Mouse (Mus musculus): ENCODE data around the gene Rpl22l1. TPM values are rescaled to one million over a fixed set of nuclear protein-coding genes. Genes with fewer than 3 reads are reported as not detected.

The Rpl22l1 gene
- polyA plus RNA-seq, 1 experiment from 2014 or later = 480 TPM

DNA sequence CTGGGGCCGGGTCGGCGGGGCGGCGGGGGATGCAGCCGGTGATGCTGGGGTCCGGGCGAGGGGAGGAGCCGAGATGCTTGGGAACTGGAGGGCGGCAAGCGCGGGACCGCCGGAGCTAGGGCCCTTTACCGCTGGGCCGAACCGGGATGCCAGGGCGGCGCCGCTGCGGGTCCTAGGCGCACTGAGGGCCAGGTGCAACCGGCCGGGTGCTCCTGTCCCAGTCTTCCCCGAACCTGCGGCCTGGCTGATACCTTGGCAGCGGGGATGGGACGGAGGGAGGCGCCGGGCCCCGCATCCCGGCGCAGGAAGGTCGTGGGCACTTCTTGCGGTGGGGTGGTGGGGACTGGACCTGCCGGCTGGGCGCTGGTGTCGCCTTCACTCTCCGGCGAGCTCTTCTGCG is 23.8 kb upstream of the Rpl22l1 start:
- Histone ChIP-seq H3K4me2 (peak overlapping the region; percentile 93), H3K9me3 (no peaks in the 10 kb centered on the region), H3K9ac (replicated peaks) (peak overlapping the region; percentile 83), H3K36me3 (no peaks in the 10 kb centered on the region), H3K4me3 (replicated peaks) (peak overlapping the region; percentile 82), H3K27me3 (no peaks in the 10 kb centered on the region), H3K4me1 (replicated peaks) (peaks cover 5% of the 10 kb centered on the region), H3K27ac (no peak overlapping the region)
- no peak; the same call in 1 of the 2 replicates for ATAC-seq (ENCODE audit: insufficient number of reproducible peaks, insufficient read depth, low FRiP score, low TSS enrichment, low read depth)
- 1% methylated on average over 40 of the region's 41 CpGs for WGBS

DNA sequence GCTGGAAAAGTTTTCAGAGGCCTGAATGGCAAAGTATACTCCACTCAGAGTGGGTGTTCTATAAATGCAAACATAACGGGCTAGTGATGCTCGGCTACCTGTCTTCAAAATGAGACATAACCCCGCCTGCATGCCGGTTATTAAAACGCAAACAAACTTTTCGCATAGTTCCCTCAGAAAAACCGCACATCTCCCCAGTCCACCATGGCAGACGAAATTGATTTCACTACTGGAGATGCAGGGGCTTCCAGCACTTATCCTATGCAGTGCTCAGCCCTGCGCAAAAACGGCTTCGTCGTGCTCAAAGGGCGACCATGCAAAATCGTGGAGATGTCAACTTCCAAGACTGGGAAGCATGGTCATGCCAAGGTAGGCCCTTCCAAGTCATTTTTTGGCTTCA is 23.4 kb upstream of the Rpl22l1 start:
- Histone ChIP-seq H3K4me1 (replicated peaks) (peaks cover 5% of the 10 kb centered on the region), H3K9ac (replicated peaks) (peak overlapping the region; percentile 83), H3K9me3 (no peaks in the 10 kb centered on the region), H3K4me2 (peak overlapping the region; percentile 93), H3K27ac (no peak overlapping the region), H3K36me3 (no peaks in the 10 kb centered on the region), H3K27me3 (no peaks in the 10 kb centered on the region), H3K4me3 (replicated peaks) (peak overlapping the region; percentile 82)
- 16% methylated on average over 14 of the region's 14 CpGs for WGBS
- no peak; the same call in 1 of the 2 replicates for ATAC-seq (ENCODE audit: insufficient number of reproducible peaks, insufficient read depth, low FRiP score, low TSS enrichment, low read depth)

DNA sequence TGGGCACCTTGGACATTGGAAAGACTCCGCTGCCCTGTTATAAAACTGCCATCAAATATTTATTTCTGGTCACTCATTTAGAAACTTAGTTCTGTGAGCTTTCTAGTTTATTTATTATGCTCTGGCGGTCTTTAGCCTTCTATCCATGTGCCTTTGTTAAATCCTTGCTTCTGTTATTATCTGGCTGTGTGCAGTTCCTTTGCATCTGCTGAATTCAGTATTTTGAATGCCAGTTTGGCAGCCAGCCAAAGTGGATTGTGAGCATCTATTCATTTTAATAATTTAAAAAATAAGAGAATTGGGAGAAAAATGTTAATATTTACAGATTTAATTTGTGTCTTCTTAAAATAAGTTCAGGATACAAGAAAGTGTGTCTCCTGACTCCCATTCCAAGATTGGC is 21.1 kb upstream of the Rpl22l1 start:
- H3K4me1 ChIP-seq (replicated peaks) = peaks cover 5% of the 10 kb centered on the region
- WGBS = 90% methylated on average over 2 of the region's 2 CpGs
- H3K27me3 ChIP-seq = no peaks in the 10 kb centered on the region
- no peak overlapping the region for H3K4me3 ChIP-seq (replicated peaks)
- H3K9ac ChIP-seq (replicated peaks) = no peak overlapping the region
- no peak for ATAC-seq (ENCODE audit: insufficient number of reproducible peaks, insufficient read depth, low FRiP score, low TSS enrichment, low read depth)
- no peaks in the 10 kb centered on the region for H3K9me3 ChIP-seq
- H3K36me3 ChIP-seq = peaks cover 9% of the 10 kb centered on the region; the same call in 1 of the 2 replicates
- no peak overlapping the region for H3K4me2 ChIP-seq
- no peak overlapping the region for H3K27ac ChIP-seq

DNA sequence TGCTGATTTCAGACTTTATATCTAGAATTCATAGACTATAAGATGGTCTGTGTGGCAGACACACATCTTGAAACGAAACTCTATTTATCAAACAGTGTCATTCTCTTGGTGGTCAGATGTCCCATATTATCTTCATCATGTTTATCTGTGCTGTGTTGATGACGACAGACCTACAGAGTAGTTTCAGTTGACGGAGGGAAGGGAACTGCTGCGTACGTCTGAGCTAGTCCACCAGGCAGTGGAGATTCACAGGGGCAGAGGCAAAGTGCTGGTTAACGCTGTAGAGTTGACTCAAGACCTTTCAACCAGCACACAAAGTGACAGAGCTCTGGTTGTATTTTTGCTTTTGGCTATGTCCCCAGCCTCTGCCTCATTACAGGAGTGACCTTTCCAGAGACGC is 10.4 kb upstream of the Rpl22l1 start:
- no peaks in the 10 kb centered on the region for H3K4me1 ChIP-seq (replicated peaks)
- no peak overlapping the region for H3K4me2 ChIP-seq
- no peak overlapping the region for H3K4me3 ChIP-seq (replicated peaks)
- H3K9me3 ChIP-seq = no peaks in the 10 kb centered on the region
- H3K9ac ChIP-seq (replicated peaks) = no peak overlapping the region
- WGBS = 90% methylated on average over 7 of the region's 7 CpGs
- no peak overlapping the region for H3K27ac ChIP-seq
- peaks cover 6% of the 10 kb centered on the region; the same call in 1 of the 2 replicates for H3K36me3 ChIP-seq
- no peaks in the 10 kb centered on the region for H3K27me3 ChIP-seq
- no peak for ATAC-seq (ENCODE audit: insufficient number of reproducible peaks, insufficient read depth, low FRiP score, low TSS enrichment, low read depth)

DNA sequence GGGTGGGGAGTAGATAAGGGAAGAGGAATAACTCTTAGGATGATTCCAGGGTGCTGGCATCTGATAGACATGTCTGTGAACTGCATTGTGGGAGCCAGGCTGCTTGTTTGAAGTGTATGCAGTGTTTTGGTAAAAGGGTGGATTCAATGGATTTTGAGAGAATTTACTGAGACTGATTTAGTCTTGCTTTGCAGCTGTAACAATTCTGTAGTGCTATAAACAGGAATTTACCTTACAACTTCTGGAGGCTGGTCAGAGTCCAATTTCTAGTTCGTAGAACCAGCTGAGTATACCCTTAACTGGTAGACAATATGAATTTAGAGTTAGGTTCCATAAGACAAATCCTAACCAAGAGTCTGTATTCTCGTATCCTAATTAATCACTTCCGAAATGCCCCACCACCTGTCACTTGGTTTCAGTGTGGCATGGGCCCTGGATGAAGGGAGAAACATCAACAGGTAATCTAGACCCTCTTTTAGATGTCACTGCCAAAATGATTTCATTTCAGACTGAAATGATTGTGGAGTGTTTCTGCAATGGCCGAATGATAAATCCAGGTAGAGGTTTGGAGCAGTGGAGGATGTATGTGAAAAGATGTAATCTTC is 2.9 kb downstream of the Rpl22l1 start:
- Histone ChIP-seq H3K4me2 (no peak overlapping the region), H3K27ac (no peak overlapping the region), H3K9ac (replicated peaks) (no peak overlapping the region), H3K36me3 (peaks cover 26% of the 10 kb centered on the region), H3K4me1 (replicated peaks) (peaks cover 14% of the 10 kb centered on the region), H3K27me3 (no peaks in the 10 kb centered on the region), H3K9me3 (no peaks in the 10 kb centered on the region), H3K4me3 (replicated peaks) (no peak overlapping the region)
- 90% methylated on average over 4 of the region's 4 CpGs for WGBS
- ATAC-seq (ENCODE audit: insufficient number of reproducible peaks, insufficient read depth, low FRiP score, low TSS enrichment, low read depth) = no peak

DNA sequence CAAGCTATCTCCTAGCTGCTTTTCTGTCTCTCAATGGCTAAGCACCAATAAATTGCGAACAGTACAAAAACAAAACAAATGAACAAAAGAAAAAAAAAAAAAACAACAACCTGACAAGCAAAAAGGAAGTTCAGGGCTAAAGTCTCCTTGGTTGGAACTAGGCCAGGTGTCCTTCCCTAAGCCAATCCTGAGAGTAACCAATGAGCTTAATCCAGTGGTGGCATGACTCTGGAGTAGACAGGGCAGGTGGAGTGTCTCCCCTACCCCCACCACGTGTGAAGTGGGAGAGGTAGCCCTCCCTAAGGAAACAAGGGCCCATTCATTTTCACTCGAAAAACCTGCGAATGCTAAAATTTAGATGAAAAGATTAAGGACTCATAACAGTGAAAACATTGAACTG is 6.2 kb downstream of the Rpl22l1 start:
- Histone ChIP-seq H3K9ac (replicated peaks) (no peak overlapping the region), H3K27me3 (no peaks in the 10 kb centered on the region), H3K9me3 (no peaks in the 10 kb centered on the region), H3K4me3 (replicated peaks) (no peak overlapping the region), H3K27ac (no peak overlapping the region), H3K4me2 (no peak overlapping the region), H3K4me1 (replicated peaks) (peaks cover 3% of the 10 kb centered on the region; the same call in 1 of the 2 replicates), H3K36me3 (peaks cover 25% of the 10 kb centered on the region)
- no peak for ATAC-seq (ENCODE audit: insufficient number of reproducible peaks, insufficient read depth, low FRiP score, low TSS enrichment, low read depth)
- 78% methylated on average over 4 of the region's 4 CpGs for WGBS

DNA sequence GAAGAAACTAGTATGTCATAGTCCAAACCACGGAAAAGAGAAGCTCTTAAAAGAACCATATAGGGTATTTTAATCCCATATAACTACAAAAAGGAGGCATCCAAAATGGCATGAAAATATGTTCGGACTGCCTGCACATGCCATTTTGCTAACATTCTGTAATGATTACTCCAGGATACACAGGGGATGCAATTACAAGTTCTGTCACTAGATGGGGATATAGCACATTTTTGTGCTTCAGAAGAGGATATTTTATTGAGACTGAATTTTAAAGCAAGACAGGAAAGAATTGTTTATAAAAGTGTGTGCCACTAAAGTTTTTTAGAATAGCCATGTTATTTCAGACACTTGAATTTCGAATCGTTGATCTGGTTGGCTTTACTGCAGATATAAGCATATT is 9.1 kb downstream of the Rpl22l1 start:
- no peaks in the 10 kb centered on the region for H3K27me3 ChIP-seq
- no peak for ATAC-seq (ENCODE audit: insufficient number of reproducible peaks, insufficient read depth, low FRiP score, low TSS enrichment, low read depth)
- H3K4me3 ChIP-seq (replicated peaks) = no peak overlapping the region
- no peak overlapping the region for H3K9ac ChIP-seq (replicated peaks)
- H3K4me2 ChIP-seq = 0 out of 2 replicates have a peak overlapping the region, but pooled peaks have one; percentile 19
- WGBS = 11% methylated on average over 4 of the region's 4 CpGs
- H3K27ac ChIP-seq = no peak overlapping the region
- no peaks in the 10 kb centered on the region for H3K4me1 ChIP-seq (replicated peaks)
- no peaks in the 10 kb centered on the region for H3K9me3 ChIP-seq
- H3K36me3 ChIP-seq = no peaks in the 10 kb centered on the region; the same call in 1 of the 2 replicates

DNA sequence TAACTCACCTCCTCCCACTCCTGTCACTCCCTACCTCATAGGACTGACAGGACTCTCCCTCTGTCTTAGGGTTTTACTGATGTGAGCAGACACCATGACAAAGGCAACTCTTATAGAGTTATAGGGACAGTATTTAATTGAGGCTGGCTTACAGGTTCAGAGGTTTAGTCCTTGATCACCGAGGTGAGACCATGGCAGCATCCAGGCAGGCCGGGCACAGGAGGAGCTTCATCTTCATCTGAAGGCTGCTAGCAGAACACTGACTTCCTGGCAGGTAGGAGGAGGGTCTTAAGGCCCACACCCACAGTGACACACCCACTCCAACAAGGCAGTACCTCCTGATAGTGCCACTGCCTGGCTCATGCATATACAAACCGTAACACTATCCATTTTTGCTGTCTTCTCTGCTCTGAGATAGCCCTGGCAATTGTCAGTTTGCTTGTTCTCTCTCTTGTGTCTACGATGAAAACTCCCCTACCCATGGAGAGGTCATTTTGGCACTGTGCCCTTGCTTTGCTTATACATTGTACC is 10.8 kb downstream of the Rpl22l1 start:
- 70% methylated on average over 4 of the region's 4 CpGs for WGBS
- Histone ChIP-seq H3K9me3 (no peaks in the 10 kb centered on the region), H3K4me2 (no peak overlapping the region), H3K4me1 (replicated peaks) (no peaks in the 10 kb centered on the region), H3K4me3 (replicated peaks) (no peak overlapping the region), H3K27ac (no peak overlapping the region), H3K9ac (replicated peaks) (no peak overlapping the region), H3K36me3 (no peaks in the 10 kb centered on the region), H3K27me3 (no peaks in the 10 kb centered on the region)
- no peak for ATAC-seq (ENCODE audit: insufficient number of reproducible peaks, insufficient read depth, low FRiP score, low TSS enrichment, low read depth)

DNA sequence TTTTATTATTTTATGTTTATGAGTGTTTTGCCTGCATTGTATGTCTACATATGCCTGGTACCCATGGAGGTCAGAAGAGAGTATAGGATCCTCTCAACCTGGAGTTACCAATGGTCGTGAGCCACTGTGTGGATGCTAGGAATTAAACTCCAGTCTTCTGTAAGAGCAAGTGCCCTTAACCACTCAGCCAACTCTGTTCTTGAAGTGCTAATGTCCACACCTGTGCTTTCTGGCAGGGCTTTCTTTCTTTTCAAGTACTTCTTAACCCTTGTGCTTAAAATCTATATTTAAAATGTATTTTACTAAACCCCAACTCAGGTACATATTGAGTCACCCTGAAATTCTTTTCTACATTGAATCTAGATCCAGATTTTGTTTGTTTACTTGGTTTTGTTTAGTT is 21.0 kb downstream of the Rpl22l1 start:
- no peaks in the 10 kb centered on the region for H3K36me3 ChIP-seq
- H3K9ac ChIP-seq (replicated peaks) = no peak overlapping the region
- H3K27me3 ChIP-seq = no peaks in the 10 kb centered on the region
- 91% methylated on average over 1 of the region's 1 CpGs for WGBS
- no peak overlapping the region for H3K4me3 ChIP-seq (replicated peaks)
- H3K4me1 ChIP-seq (replicated peaks) = no peaks in the 10 kb centered on the region
- no peaks in the 10 kb centered on the region for H3K9me3 ChIP-seq
- H3K4me2 ChIP-seq = no peak overlapping the region
- ATAC-seq (ENCODE audit: insufficient number of reproducible peaks, insufficient read depth, low FRiP score, low TSS enrichment, low read depth) = no peak
- H3K27ac ChIP-seq = no peak overlapping the region

DNA sequence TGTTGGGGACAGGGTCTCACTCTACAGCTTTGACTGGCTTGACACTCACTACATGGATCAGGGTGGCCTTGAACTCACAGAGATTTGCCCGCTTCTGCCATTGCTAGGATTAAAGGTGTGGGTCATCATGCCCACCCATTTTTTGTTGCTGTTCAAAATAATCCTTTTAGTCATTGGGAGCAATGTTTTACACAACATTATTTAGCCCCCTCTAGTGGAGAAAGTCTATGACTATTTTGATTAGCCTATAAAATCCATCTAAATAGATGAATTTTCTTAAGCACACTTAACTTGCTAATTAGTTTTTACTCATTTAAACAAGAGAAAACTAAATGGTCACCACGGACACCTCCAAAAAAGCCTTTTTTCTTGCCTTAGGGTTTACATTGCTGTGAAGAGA is 22.4 kb downstream of the Rpl22l1 start:
- H3K9ac ChIP-seq (replicated peaks) = no peak overlapping the region
- ATAC-seq (ENCODE audit: insufficient number of reproducible peaks, insufficient read depth, low FRiP score, low TSS enrichment, low read depth) = no peak
- H3K4me3 ChIP-seq (replicated peaks) = no peak overlapping the region
- H3K4me1 ChIP-seq (replicated peaks) = no peaks in the 10 kb centered on the region
- no peaks in the 10 kb centered on the region for H3K27me3 ChIP-seq
- H3K36me3 ChIP-seq = no peaks in the 10 kb centered on the region
- H3K9me3 ChIP-seq = no peaks in the 10 kb centered on the region
- 89% methylated on average over 2 of the region's 2 CpGs for WGBS
- no peak overlapping the region for H3K27ac ChIP-seq
- no peak overlapping the region for H3K4me2 ChIP-seq

DNA sequence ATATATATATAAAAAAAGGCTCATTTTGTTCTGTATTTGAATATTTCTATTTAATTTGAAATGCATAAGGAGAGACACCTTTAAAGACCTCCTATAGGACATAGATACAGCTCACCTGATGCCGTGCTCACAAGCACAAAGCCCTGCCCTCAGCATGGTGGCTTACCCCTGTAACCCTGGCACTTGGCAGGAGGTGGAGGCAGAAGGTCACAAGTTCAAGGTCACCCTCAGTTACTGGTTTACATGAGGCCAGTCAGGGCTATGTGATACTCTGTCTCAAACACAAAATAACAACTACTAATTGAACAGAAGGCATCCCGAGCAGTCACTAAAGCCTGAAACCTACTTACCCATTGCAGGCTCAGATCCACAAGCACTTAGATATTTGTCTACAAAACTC is 24.2 kb downstream of the Rpl22l1 start:
- WGBS = 95% methylated on average over 2 of the region's 2 CpGs

DNA sequence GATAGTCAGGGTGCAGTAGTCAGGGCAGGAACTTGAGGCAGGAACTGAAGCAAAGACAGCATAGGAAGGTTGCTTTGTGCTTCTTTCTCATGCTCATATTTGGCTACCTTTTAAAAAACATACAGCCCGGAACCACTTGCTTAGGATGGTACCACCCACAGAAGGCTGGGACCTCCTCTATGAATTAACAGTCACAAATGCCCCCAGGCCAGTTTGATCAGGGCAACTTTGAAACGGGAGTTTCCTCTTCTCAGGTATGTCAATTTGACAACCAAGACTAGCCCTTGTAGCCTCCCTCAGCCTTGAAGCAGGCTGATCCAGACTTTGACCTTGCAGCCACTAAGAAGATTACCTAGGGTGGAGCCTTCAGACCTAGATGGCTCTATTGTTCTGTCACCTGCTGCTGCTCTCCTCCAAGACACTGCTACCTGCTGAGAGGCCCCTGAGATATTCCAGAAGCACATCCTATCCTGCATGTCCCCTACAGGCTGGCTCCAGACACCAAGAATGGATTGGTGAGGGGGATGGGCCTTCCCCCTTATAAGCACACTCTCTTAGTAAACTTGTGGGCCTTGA is 31.6 kb downstream of the Rpl22l1 start:
- 77% methylated on average over 2 of the region's 2 CpGs for WGBS
- Histone ChIP-seq H3K4me3 (replicated peaks) (no peak overlapping the region), H3K9ac (replicated peaks) (no peak overlapping the region), H3K27me3 (no peaks in the 10 kb centered on the region), H3K4me2 (no peak overlapping the region), H3K4me1 (replicated peaks) (peaks cover 3% of the 10 kb centered on the region), H3K9me3 (no peaks in the 10 kb centered on the region), H3K36me3 (no peaks in the 10 kb centered on the region), H3K27ac (no peak overlapping the region)
- ATAC-seq (ENCODE audit: insufficient number of reproducible peaks, insufficient read depth, low FRiP score, low TSS enrichment, low read depth) = no peak

More for the DNA sequence above, 24.2 kb downstream of the Rpl22l1 start:
- Histone ChIP-seq H3K4me2 (no peak overlapping the region), H3K9me3 (no peaks in the 10 kb centered on the region), H3K9ac (replicated peaks) (no peak overlapping the region), H3K27me3 (no peaks in the 10 kb centered on the region), H3K4me3 (replicated peaks) (no peak overlapping the region), H3K4me1 (replicated peaks) (no peaks in the 10 kb centered on the region), H3K36me3 (no peaks in the 10 kb centered on the region), H3K27ac (no peak overlapping the region)
- ATAC-seq (ENCODE audit: insufficient number of reproducible peaks, insufficient read depth, low FRiP score, low TSS enrichment, low read depth) = no peak
